Mouse (Mus musculus) adrenal gland, adult 8-10 months (tissue): ENCODE data around the gene Dapl1. TPM values are rescaled to one million over a fixed set of nuclear protein-coding genes. Genes with fewer than 3 reads are reported as not detected.

Source experiments
- DNase-seq: peaks from one replicate; pipeline ENCODE4 v3.0.0; 2022
- total RNA-seq, 4 experiments: library from RNA; stranded (reverse); gene quantifications; 2 replicates each; pipeline ENCODE4 v1.2.4; 2022

Dapl1 gene
- total RNA-seq, 4 experiments from 2014 or later = not detected

- DNase-seq = no peak
Observed at GRCm38 (mm10) chr2:59536958-59537357, 52.5 kb downstream of the Dapl1 start.

DNA sequence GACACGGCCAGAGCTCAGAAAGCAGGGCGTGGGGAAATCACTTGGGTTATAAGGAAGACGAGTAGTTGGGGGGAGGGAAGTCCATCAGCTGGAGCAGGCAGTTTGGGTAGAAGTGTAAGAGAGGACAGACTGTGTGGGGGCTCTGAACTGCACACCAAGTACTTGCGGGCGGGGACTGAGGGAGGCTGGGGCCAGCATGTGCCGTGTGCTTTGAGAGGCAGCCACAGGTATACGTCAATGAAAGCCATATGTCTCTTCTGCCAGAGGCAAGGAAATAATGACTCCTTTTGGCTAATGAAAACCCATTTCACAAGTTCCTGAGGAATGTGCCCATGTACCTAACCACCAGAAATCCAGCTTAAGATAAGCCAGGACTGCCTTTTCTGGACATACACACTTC lies 53.6 kb downstream of the Dapl1 start:
- no peak for DNase-seq

GRCm38 (mm10) chr2:59539796-59540195 lies 55.3 kb downstream of the Dapl1 start:
- no peak for DNase-seq

DNA sequence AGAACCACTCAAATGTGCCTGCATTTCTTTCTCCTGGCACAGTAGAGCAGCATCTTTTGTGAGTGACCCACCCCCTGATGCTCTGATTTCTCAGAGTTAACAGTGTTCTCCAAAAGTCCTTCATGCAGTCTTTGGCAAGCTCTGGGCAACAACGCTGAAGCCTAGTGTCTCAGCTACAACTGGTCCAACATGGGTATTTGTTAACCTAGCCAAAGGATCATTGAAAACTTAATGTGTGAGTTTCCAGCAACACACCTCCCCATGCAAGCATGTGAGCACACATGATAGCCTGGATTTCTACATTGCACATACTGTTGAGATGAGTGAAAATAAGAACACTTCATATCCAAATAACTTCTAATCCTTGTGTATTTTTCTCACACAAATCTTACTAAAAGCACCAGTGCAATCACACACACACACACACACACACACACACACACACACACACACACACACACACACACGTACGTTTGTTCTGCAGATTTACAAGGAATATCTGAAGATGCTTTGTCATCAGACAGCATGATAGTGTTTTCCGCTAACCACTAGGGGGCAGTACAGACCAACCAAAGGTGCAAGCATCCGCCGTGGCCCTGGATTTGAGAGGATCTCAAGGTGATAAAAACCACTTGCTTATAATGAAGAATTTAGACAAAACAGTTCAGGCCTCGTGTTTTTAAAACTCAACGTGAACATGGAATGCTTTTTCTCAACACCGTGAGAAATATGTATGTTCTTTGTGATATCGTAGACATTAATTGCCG lies 56.9 kb downstream of the Dapl1 start:
- peak; percentile 63 for DNase-seq

- no peak for DNase-seq
Observed at GRCm38 (mm10) chr2:59543543-59544065, 59.2 kb downstream of the Dapl1 start.

GRCm38 (mm10) chr2:59544237-59544909 lies 59.9 kb downstream of the Dapl1 start:
- DNase-seq = no peak

- no peak for DNase-seq
Observed at GRCm38 (mm10) chr2:59545001-59545400, 60.5 kb downstream of the Dapl1 start.

GRCm38 (mm10) chr2:59547369-59548099 lies 63.1 kb downstream of the Dapl1 start:
- DNase-seq = no peak

DNA sequence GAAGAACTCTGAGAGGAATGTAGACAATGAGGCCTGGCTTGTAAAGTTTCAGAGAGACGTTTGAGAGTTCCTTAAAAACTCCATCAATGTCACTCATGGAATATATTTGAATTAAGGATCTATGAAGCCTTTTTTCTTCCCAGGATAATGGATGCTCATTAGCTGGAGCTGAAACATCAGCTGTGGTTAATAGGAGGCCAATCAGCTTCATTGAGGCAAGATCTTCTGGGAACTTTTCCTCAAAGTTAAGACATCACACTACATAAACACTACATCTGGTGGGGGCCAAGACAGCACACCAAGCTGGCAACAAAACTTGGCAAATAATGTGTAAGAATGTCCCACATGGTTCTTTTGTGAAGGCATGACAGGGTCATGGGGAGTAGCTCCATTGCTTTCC lies 68.3 kb downstream of the Dapl1 start:
- DNase-seq = no peak

DNA sequence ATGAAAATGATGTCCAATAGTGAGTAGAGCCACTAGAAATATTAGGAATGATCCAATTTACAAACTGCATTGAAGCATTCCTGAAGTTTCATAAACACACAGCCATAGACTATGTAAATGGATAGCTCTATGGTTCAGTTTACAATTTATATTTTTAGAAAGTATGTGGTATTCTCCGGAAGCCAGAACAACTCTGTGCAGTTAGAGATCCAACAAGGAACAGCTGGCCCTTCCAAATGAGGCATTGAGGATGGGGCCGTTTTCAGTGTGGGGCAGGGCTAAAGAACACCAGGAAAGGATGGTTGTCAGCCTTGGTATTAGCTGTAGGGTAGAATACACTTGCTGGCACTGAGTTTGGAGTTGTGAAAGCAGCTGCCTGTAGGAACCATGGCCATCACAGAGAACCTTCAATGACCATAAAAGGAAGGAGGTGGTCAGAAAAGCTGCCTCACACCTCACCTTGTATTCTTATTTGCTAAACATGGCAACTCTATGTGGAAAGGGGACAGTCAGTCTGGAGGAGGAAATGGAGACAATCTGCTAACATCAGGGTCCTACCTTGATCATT lies 70.0 kb downstream of the Dapl1 start:
- DNase-seq = no peak

Other genes starting within 250 kb of the Dapl1 start
- gene Tanc1, start 127.4 kb downstream of the Dapl1 start, total RNA-seq = 10 to 100 TPM; 17.4 to 31.0 (median 23.9) TPM